In the genomic region with DNA sequence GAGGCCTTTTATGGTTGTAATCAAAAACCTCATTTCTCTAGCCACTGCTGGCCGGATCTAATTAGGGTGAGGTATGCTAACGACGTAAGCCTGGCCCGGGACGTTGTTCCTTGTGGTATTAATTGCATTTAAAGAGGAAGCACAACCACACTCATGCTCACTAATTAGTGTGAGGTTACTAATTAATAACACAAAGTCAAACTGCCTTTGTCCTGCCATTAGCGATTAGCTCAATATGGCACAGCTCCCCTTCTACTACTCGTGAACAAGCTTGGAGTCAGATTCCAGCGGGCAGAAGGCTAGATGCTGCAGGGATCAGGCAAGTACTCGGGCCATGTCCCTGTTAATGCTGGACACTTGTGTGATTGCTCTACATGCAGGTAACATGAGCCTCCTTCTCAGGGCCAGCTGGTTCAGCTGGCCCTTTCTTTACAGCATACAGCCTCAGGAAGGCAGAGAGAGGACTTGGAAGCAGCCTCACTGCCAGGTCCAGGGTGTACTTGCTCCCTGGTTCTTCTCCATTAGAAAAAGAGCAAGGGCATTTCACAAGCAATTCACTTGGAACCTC, we compare ENCODE assay signal across 11 mouse cellular contexts.
A peak's percentile ranks its signal among the peaks of the same experiment; 100 is the strongest.
DNase-seq lines count a peak whose midpoint lies in the region; ATAC-seq and TF ChIP-seq lines count a peak whose summit lies in the region.
"Had no signal": no experiment of that assay in that cellular context is flagged by ENCODE, and none has a peak within 500 bp of the region (broad histone marks: within the 10 kb centered on the region; RNA-seq: fewer than 3 reads in every experiment).

No protein-coding gene starts in this region.

- no peak overlapping the region for H3K27ac ChIP-seq in kidney, adult 2 months (ENCODE audit: insufficient read depth, low read depth, low read length)
- peak overlapping the region; percentile 54 for H3K27ac ChIP-seq in embryonic facial prominence, embryonic 11.5 days (replicated peaks; ENCODE audit: low read depth, low read length)
- H3K27ac ChIP-seq in kidney, embryonic 16.5 days (ENCODE audit: low read length): peak overlapping the region; percentile 34
- H3K27ac ChIP-seq: heart, embryonic 15.5 days; lung, embryonic 15.5 days had no signal

- H3K9ac ChIP-seq in embryonic facial prominence, embryonic 11.5 days (replicated peaks; ENCODE audit: low read length): peak overlapping the region; percentile 22; the same call in 1 of the 2 replicates
- no peak overlapping the region for H3K9ac ChIP-seq in kidney, embryonic 16.5 days (replicated peaks; ENCODE audit: low read length)
- H3K9ac ChIP-seq: heart, embryonic 15.5 days; lung, embryonic 15.5 days had no signal

- H3K4me3 ChIP-seq in kidney, adult 2 months (ENCODE audit: insufficient read depth, low read depth, low read length): no peak overlapping the region
- no peak overlapping the region for H3K4me3 ChIP-seq in embryonic facial prominence, embryonic 11.5 days (ENCODE audit: low read depth, low read length)
- no peak overlapping the region for H3K4me3 ChIP-seq in kidney, embryonic 16.5 days (ENCODE audit: low read length)
- H3K4me3 ChIP-seq: heart, embryonic 15.5 days; lung, embryonic 15.5 days had no signal

- no peak for ATAC-seq in embryonic facial prominence, embryonic 11.5 days (replicated peaks; ENCODE audit: insufficient number of reproducible peaks, low FRiP score, low TSS enrichment, low read depth)
- peak; percentile 59; the same call in 1 of the 2 replicates for ATAC-seq in kidney, embryonic 16.5 days (ENCODE audit: low FRiP score, low TSS enrichment)

- no peaks in the 10 kb centered on the region for H3K9me3 ChIP-seq in embryonic facial prominence, embryonic 11.5 days (replicated peaks; ENCODE audit: control insufficient read depth, low read length)
- no peaks in the 10 kb centered on the region for H3K9me3 ChIP-seq in kidney, embryonic 16.5 days (ENCODE audit: low read length)
- H3K9me3 ChIP-seq: heart, embryonic 15.5 days; lung, embryonic 15.5 days had no signal

- 46% methylated on average over 9 of the region's 9 CpGs for WGBS in kidney, adult 2 months
- WGBS in embryonic facial prominence, embryonic 11.5 days: 29% methylated on average over 9 of the region's 9 CpGs
- WGBS in kidney, embryonic 16.5 days: 23% methylated on average over 9 of the region's 9 CpGs

- TF ChIP-seq CTCF in kidney, adult 2 months (conservative IDR thresholded peaks at IDR 0.05; ENCODE audit: insufficient read depth, insufficient read length, low read depth, low read length): no peak

- DNase-seq in kidney, adult 2 months: peak; percentile 40
- no peak for DNase-seq in kidney, adult 9 months
- peak; percentile 64 for DNase-seq in embryonic facial prominence, embryonic 11.5 days (ENCODE audit: low spot score)
- DNase-seq in retina, embryonic 14.5 days (ENCODE audit: low spot score): peak; percentile 37
- no peak for DNase-seq in ovary, postnatal 10 days (ENCODE audit: low spot score)
- DNase-seq in left cerebral cortex, adult 18-20 months (ENCODE audit: low spot score in 2 of 2): no peak
- DNase-seq: cerebellum, postnatal 25 days; right cerebral cortex, postnatal 14 days had no signal

- H3K4me2 ChIP-seq in embryonic facial prominence, embryonic 11.5 days (ENCODE audit: low read depth, low read length): no peak overlapping the region
- no peak overlapping the region for H3K4me2 ChIP-seq in kidney, embryonic 16.5 days (replicated peaks; ENCODE audit: low read depth, low read length)
- H3K4me2 ChIP-seq: heart, embryonic 15.5 days; lung, embryonic 15.5 days had no signal

- no peaks in the 10 kb centered on the region for H3K36me3 ChIP-seq in kidney, adult 2 months (ENCODE audit: control insufficient read depth, insufficient read depth, low read length)
- no peaks in the 10 kb centered on the region; the same call in 1 of the 2 replicates for H3K36me3 ChIP-seq in embryonic facial prominence, embryonic 11.5 days (replicated peaks; ENCODE audit: control insufficient read depth, insufficient read depth, low read depth, low read length)
- H3K36me3 ChIP-seq in kidney, embryonic 16.5 days (ENCODE audit: insufficient read depth, low read length): 0 out of 2 replicates have a peak, but pooled peaks cover 2% of the 10 kb centered on the region
- H3K36me3 ChIP-seq: heart, embryonic 15.5 days; lung, embryonic 15.5 days had no signal

- no peaks in the 10 kb centered on the region for H3K27me3 ChIP-seq in kidney, adult 2 months (replicated peaks; ENCODE audit: control insufficient read depth, insufficient read depth, low read length)
- H3K27me3 ChIP-seq in embryonic facial prominence, embryonic 11.5 days (ENCODE audit: control insufficient read depth, insufficient read depth, low read length): no peaks in the 10 kb centered on the region
- H3K27me3 ChIP-seq in kidney, embryonic 16.5 days (ENCODE audit: insufficient read depth, low read length): no peaks in the 10 kb centered on the region
- H3K27me3 ChIP-seq: heart, embryonic 15.5 days; lung, embryonic 15.5 days had no signal

- no peaks in the 10 kb centered on the region for H3K4me1 ChIP-seq in kidney, adult 2 months (ENCODE audit: control insufficient read depth, insufficient read depth, low read length)
- H3K4me1 ChIP-seq in embryonic facial prominence, embryonic 11.5 days (ENCODE audit: control insufficient read depth, insufficient read depth, low read length): peaks cover 5% of the 10 kb centered on the region; the same call in 1 of the 2 replicates
- peaks cover 12% of the 10 kb centered on the region for H3K4me1 ChIP-seq in kidney, embryonic 16.5 days (ENCODE audit: insufficient read depth, low read length)
- H3K4me1 ChIP-seq: heart, embryonic 15.5 days had no signal

- no peak for TF ChIP-seq POLR2A in kidney, adult 2 months (IDR thresholded peaks at IDR 0.05; ENCODE audit: low read depth, low read length)

Comparison
In these comparisons a context has a peak if more than half of its experiments do, and no peak if none do; other contexts are left out.
1. DNase-seq: peak in kidney, adult 2 months (single experiment), embryonic facial prominence, embryonic 11.5 days (single experiment) and retina, embryonic 14.5 days (single experiment); none in kidney, adult 9 months (single experiment), ovary, postnatal 10 days (single experiment) and left cerebral cortex, adult 18-20 months (0 of 2).